Mouse (Mus musculus) bone marrow macrophage, adult 2 months (primary cell): ENCODE measurements around the gene Ccdc125.

ENCODE experiments used
- CTCF ChIP-seq: IDR thresholded peaks from 2 replicates; pipeline ENCODE4 v1.5.1; 2012; ENCODE audit warnings: low read depth, mild to moderate bottlenecking, low read length, moderate library complexity
- POLR2A ChIP-seq: IDR thresholded peaks from 2 replicates; pipeline ENCODE4 v1.6.1; 2012; ENCODE audit warnings: mild to moderate bottlenecking, low read depth, low read length, borderline replicate concordance

GRCm38 (mm10) chr13:100650550-100651438 lies 18.7 kb upstream of the Ccdc125 start, which contains the start of the genes Ak6 and Rad17:
- no peak for TF ChIP-seq POLR2A
- TF ChIP-seq CTCF, result no peak
